Mouse (Mus musculus): ENCODE data around the gene Lmna.

- TF ChIP-seq POLR2A (IDR thresholded peaks at IDR 0.05; ENCODE audit: extremely low read depth, insufficient read depth, low read length) (no peak), CTCF (IDR thresholded peaks at IDR 0.05; ENCODE audit: low read depth, low read length) (peak; percentile 18; the same call in 1 of the 2 replicates)
Observed at GRCm38 (mm10) chr3:88436395-88437201, 73.2 kb downstream of the Lmna start.

Data from liver, adult 2 months (tissue).